Mouse (Mus musculus): ENCODE data around the gene Tbc1d21.

GRCm38 (mm10) chr9:58361956-58362355 is 8.3 kb downstream of the Tbc1d21 start:
- no peak for TF ChIP-seq EP300 (IDR thresholded peaks at IDR 0.05; ENCODE audit: low read length)
- no peak for TF ChIP-seq USF1 (IDR thresholded peaks at IDR 0.05; ENCODE audit: low read depth, low read length)
- TF ChIP-seq BHLHE40 (IDR thresholded peaks at IDR 0.05; ENCODE audit: low read depth, low read length) = no peak
- no peak for TF ChIP-seq NELFE (IDR thresholded peaks at IDR 0.05; ENCODE audit: low read depth, low read length)
- no peak for TF ChIP-seq SMC3 (IDR thresholded peaks at IDR 0.05; ENCODE audit: low read depth, low read length)
- TF ChIP-seq MYC (IDR thresholded peaks at IDR 0.05; ENCODE audit: low read depth, low read length) = no peak
- no peak for TF ChIP-seq POLR2A (IDR thresholded peaks at IDR 0.05; ENCODE audit: low read depth, low read length)
